Mouse (Mus musculus) layer of hippocampus, adult 9-10 months (tissue): Measurements from ENCODE around the gene Lefty1.
"Not testable (repeated sequence)": the region's sequence is repeated elsewhere in the genome, so short reads cannot be mapped to it uniquely, and the experiment has no call there.

ENCODE experiments used
- DNase-seq: peaks from one replicate; pipeline ENCODE4 v3.0.0; 2022; ENCODE audit warnings: low spot score

Gene Lefty1

DNA sequence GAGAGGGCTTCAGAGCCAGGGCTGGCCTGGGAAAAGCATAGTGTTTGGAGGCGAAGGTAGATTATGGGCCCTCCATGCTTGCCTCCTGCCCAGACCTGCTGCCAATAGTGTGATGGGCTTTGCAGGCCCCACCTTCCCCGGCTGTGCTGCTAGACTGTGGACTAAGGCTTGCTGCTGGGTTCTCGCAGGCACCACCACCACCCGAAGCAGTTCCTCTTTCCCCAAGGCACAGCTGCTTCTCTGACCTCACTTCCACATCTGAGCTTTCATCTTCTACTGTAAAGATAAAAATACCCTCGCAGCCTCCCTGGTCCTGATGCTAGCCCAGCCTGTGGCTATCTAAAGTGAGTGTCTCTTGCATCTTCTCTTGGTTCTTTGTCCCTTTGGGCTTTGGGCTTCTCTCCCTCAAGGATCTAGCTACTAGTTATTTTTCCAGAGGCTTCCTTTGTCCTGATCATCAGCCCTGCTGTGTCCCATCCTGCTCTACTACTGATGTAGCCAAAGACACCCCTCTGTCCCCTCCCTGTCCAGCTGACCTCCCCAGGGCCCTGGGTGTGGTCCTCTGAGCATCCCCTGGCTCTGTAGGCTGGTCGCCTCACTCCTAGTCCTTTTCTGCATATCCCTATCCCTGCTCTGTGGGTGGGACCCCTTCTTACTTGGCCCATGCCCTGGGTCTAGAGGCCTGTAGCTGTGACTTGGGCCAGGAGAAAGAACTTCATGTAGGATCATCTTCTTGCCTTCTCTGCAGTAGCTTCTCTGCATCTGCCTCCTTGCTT is 12.4 kb upstream of the Lefty1 start:
- no peak for DNase-seq

DNA sequence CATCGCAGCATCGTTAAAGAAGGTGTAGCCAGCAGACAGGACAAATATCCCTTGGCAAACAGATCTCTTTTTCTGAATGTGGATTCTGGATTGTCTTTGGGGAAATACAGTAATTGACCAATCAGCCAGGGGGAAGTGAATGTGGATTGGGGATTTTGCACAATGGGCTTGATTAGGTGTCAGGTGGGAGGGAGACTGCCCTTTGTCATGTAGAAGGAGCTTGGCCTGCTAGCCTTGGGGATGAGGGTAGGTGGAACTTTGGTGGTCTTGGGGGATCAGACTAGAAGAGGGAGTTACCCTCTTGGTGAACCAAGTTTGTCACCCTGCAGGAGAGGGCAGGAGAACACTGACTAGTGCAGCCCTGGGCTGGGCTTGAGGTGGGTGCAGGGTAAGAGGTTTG is 10.1 kb upstream of the Lefty1 start:
- no peak for DNase-seq

DNA sequence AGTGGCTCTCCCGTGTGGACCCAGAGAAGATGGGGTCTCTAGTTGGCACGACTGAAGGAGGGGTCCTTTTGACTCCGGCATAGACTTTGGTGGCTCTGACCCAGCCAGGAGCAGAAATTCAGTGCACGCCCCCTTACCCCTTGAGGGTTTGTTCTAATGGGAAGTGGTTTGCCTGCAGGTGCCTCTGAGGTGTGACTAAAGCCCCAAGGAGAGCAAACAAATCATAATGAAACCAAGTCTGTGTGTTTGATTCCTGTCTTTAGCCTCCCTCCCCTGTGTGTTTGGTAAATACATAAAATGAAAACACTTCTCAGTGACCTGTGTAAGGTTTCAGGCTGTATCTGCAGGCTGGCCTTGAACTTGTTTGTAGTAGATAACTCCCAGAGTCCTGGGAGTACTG is 8.5 kb upstream of the Lefty1 start:
- DNase-seq: no peak

DNA sequence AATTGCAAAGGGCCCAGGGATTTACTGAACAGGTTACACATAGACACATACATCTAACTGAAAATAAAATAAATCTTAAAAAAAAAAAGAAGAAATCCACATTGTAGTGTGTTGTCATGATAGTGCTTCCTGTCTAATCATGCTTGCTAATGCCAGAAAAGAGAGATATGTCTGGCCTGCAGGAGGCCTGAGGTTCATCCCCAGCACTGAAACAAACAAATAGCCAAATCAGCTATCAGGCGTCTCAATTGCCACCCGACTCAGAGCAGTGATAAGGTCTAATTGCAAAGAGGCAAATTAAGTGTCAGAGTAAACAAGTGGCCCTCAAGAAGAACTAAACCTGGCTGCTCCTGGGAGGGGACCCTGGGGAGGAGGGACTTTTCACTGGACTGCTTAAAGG is 5.2 kb upstream of the Lefty1 start:
- DNase-seq: no peak

DNA sequence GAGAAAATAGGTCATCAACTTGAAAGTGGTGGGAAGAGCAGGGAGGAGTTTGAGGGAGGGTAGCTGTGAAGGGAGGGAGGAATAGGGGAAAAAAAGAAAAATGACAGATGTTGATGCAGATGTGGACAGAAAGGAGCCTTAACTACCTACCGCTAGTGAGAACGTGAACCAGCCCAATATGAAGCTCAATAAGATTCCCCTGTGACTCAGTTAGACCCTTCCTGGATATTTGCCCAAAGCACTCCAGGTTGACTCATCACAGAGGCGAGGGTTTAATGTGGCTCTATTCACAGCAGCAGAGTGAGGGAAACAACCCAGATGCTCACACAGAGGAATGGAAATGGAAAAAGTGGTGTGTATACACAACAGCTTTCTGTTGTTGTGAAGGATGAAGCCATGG is 3.7 kb upstream of the Lefty1 start:
- no peak for DNase-seq

DNA sequence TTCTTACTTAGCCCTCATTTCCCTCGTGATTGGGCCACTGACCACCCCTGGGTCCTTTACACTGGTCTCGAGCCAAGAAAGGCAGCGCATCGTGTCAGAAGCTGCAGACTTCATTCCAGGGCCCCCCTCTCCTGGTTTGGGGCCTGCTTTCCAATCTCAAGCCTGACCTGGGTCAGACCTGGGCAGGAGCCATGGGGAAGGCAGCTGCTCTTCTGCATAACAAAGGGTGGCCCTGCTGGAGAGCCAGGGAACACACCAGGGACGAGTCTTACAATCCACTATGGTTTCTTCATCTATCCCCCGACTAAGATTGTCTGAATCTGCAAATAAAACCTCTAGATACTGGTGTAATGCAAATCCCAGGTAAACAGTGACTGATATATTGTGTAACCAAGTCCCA is 1.2 kb upstream of the Lefty1 start:
- DNase-seq: no peak

DNA sequence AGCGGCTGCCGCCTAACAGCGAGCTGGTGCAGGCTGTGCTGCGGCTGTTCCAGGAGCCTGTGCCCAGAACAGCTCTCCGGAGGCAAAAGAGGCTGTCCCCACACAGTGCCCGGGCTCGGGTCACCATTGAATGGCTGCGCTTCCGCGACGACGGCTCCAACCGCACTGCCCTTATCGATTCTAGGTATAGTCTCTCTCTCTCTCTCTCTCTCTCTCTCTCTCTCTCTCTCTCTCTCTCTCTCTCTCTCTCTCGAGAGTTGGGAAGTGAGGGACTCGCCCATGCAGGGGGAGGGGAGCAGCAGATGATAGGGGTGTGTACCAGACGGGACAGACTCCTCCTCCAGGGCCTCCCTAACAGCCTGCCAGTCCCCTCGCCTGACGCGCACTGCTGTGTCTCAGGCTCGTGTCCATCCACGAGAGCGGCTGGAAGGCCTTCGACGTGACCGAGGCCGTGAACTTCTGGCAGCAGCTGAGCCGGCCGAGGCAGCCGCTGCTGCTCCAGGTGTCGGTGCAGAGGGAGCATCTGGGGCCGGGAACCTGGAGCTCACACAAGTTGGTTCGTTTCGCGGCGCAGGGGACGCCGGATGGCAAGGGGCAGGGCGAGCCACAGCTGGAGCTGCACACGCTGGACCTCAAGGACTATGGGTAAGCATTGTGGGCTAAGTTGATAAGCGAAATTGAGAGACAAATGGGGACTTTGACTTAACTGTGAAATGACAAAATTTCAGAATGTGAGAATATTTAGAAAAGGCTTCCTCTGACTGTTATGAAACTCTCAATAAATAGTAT is 2.0 kb downstream of the Lefty1 start:
- DNase-seq: not testable (repeated sequence)

DNA sequence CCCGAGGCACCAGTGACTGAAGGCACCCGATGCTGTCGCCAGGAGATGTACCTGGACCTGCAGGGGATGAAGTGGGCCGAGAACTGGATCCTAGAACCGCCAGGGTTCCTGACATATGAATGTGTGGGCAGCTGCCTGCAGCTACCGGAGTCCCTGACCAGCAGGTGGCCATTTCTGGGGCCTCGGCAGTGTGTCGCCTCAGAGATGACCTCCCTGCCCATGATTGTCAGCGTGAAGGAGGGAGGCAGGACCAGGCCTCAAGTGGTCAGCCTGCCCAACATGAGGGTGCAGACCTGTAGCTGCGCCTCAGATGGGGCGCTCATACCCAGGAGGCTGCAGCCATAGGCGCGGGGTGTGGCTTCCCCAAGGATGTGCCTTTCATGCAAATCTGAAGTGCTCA is 2.8 kb downstream of the Lefty1 start:
- DNase-seq: not testable (repeated sequence)

DNA sequence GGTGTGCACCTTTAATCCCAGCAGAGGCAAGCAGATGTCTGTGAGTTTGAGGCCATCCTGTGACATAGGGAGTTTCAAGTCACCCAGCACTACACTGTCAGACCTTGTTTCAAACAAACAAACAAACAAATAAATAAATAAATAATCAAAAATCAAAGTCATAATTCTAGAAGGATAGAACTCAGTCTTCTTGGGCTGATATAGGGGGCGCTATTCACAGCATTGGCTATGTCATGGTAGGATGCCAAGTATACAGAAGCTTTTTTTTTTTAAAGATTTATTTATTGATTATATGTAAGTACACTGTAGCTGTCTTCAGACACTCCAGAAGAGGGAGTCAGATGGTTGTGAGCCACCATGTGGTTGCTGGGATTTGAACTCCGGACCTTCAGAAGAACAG is 4.0 kb downstream of the Lefty1 start:
- DNase-seq: not testable (repeated sequence)

DNA sequence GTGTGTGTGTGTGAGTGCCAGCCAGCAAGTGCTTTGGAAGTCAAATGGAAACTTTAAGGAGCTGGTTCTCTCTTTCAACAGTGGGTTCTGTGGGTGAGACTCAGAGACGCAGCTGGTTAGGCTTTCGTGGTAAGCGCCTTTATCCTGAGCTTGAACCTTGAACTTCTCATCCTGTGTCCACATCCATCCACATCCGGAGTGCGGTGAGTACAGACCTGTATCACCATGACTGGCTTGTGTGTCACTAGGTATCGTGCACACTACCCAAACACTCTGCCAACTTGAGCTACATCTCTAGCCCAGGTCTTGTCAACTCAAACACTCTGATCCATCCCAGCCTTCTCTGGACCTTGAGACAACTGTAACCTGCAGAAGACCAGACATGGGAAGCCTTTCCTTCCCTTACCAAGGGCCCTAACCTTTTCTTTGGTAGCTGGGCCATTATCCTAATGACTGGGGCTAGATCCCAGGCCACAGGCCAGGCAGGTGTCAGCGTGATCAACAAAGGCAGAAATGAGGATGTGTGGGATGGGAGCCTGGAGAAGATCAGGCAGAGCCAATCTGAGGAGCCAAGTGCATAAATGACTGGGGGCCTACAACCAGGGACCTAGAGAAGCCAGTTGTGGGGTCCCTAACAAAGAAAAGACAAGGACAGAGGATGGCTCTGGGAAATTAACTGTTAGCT is 6.1 kb downstream of the Lefty1 start:
- DNase-seq: no peak

DNA sequence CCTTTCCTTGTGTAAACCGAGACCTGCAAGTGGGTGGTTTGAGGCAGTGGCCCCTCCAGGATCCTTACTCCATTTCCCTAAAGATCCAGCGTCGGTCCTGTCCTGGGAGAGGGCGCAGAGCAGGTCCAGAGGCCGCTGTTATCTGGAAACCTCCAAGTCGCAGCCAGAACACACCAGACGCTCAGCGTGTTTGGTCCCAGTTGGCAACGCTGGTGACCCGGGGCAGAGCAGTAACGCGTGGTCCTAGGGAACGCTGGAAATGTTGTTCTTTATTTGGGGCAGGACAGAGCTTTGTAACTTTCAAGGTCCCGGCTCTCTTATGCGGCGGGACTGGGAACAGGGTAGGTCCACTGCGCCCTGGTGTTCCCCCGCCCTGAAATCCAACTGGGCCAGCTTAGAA is 6.9 kb downstream of the Lefty1 start:
- no peak for DNase-seq

DNA sequence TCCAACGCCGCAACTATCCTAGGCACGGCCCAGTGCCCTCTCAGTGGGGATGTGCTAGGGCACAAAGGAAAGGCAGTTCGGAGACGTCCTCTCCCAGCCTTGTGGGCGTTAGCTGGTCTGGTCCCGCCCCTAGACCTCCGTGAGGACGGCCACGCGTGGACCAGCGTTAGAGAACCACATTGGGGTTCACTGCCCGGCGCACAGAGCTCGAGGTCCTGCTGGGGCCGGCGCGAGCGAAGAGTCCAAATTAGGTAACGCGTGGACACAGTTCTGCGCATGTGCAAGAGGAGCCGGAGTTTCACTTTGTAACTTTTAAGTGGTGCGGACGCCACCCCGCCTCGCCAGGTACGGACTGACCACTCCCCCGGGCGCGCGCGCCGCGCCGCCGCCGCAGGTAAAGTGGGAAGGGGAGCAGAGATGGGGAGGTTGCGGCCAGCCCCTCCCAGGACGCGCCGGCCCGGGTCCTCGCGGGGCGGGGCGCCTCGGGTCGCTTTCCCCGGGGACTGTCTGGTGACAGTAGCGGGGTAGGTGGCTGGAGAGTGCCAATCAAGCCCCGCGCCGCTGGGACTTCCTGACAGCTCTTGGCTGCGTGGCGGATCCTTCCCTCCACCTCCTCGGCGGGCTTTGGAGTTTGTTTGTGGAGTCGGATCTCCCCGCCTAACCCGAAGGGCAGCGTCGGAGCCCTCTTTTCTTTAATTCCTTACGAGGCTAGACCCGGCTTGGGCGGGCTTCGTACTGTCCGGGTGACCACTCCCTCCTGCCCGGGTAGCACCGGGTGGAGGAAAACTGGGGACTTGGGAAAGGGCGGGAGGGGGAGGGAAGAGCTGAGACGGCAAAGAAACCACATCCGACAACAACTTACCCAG is 7.6 kb downstream of the Lefty1 start, which contains the start of gene Tmem63a:
Tmem63a (plus strand) TSS at position 179 of the 866 bp plus-strand sequence.
- DNase-seq: no peak

DNA sequence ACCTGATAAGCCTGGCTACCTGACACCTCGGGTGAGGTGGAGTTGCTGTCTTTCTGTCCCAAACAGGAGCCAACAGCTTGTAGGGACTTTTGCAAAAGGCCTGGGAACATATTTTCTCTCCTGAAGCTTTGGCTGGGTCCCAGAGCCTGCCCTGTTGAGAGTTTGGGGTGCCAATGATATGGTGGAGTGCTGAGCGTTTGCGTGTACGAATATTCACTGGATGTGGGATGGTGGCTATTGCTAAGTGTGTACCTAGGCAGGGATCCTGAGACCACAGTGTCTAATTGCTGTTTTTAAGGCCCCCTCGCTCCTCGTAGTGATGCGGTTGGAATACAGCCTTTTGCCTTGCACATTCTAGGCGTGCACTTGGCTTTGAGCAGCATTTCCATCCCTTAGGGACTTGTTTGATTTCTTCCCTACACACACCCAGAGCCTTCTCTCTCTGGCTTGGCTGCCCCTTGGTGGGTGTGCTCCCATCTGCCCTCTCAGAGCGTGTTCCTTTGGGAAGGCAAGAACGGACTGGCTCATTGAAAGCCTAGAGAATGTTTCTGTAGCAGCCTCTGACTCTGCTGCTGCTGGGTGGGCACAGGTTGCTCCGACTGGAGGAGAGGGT is 8.3 kb downstream of the Lefty1 start:
- DNase-seq: no peak

DNA sequence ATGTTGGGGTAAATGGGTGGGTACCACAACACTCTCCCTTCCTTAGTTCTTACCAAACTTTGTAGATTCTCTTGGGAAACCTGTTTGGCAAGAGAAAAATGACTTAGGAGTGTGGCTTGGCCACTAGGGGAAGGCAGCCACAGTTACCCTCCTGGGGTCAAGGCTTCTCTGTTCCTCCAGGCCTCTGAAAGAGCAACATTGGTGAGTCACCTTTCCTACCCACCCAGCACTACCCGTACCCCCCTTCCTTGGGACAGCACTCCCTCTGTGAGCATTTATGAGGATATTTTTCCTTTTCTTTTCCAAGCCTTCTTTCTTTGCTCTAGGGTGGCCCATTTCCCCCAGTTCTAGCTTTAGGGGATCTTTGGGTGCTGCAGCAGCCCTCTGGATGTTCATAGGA is 9.1 kb downstream of the Lefty1 start:
- no peak for DNase-seq

DNA sequence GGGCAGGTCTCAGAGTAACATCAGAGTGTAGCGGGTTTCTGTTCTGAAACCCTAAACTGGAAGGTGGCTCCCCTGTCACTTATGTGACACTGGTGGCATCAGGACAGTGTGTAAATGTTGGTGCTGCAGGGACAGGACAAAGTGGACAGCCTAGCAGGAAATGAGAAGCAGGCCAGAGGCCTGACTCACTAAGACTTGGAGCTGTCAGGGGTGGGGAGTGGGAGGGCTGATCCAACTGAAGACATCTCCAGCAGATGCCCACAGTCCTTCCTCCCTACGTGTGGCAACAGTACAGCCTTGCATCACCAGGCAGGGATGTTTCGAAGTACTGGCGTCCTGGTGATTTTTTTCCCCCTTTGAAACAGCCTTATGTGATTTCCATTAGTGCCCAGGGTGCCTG is 9.7 kb downstream of the Lefty1 start:
- no peak for DNase-seq

DNA sequence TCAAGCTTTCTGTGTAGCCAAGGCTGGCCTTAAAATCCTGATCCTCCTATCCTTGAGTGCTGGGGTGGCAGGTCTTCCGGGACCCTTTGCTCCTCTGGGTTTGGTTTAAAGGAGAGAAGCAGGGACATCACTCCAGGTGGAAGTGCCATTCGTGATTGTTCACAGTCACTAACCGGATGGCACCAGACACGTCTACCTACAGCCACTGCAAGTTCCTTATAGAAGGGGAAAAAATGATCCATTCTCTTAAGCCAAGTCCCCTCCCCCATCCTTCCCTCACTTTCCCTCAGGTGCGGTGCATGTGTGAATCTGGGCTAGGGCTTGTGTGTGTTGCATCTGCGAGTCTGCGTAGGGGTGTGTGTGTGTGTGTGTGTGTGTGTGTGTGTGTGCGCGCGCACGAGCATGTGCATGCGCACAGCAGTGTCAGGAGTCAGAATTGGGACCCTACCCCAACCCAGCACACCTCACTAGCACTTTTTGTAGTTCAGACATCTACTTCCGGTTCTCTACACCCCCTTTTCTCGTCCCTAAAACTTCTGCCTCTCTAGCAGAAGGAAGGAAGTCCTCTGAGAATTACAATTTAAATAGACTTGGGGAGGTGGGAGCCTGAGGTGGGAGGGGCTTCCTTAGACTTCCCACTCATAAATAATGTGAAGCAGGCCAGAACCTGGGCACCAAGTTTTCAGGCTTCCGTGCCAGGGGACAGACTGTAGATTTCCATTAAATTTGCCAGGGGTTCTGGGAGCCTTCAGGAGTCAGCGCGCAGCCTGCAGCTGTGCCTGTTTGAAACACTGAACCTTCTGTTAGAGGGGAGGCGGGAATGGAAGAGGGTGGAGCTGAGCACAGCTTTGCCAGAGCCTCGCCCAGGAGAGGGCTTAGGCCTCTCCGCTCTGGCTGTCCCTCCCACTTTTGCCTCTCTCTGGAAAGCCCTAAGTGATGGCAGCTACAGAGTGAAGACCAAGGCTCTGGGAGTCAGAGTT is 10.5 kb downstream of the Lefty1 start:
- DNase-seq: no peak

DNA sequence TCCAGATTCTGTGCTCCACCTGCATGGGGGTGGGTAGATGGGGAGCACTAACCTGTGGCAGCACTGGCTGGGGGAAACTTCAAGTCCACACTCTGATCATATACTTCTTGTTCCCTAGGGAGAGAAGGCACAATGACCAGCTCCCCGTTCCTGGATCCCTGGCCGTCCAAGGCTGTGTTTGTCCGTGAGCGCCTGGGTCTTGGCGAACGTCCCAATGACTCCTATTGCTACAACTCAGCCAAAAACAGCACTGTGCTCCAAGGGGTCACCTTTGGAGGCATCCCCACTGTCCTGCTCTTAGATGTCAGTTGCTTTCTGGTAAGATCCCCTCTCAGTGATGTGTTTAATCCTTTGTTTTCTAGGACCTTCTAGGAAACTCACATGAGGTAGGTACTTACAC is 11.6 kb downstream of the Lefty1 start:
- no peak for DNase-seq

DNA sequence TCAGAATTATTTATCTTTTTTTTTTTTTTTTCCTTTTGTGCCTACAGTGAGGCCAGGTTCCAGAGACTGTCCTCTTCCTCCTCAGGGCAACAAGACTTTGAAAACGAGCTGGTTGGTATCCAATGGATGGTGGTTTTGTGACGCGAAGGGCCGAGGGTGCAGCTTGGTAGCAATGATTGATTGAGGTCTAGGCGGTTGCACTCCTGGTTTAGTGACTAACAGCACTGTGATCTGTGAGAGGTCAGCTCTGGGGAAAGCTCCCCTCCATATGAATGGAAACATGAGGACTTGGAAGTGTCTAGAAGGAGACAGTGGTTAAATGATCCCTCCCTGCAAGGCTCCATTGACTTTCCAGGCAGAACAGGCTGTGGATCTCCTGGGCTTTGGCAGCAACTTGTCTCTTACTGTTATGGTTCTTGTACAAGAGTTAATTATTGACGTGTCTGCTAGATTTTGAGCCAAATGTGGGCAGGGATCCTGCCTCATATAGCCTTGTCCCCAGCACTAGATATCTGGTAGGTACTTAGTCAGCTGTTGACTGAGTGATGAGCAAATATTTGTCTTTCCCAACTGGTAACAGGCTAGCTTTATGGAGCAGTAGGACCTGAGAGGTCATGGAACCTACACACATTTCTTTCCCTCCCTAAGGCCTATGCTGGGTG is 17.4 kb downstream of the Lefty1 start:
- no peak for DNase-seq

DNA sequence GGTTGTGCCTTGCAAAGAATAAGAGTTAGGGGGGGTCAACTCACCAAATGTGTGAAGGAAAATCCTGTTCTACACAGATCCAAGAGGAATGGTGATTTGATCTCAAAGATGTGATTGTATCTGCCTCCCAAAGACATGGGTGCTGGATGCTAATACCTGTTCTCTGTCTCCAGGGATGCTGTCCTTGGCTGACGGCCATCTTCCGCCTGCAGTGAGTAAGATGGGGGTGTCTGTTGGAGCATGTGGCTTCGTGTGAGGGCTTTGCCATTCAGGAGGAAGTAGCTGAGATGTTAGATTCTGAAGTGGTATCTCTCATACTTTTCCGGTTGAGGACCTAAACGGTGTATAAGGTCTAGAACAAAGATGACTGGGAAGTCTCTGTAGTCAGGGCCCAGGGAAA is 18.0 kb downstream of the Lefty1 start:
- no peak for DNase-seq

DNA sequence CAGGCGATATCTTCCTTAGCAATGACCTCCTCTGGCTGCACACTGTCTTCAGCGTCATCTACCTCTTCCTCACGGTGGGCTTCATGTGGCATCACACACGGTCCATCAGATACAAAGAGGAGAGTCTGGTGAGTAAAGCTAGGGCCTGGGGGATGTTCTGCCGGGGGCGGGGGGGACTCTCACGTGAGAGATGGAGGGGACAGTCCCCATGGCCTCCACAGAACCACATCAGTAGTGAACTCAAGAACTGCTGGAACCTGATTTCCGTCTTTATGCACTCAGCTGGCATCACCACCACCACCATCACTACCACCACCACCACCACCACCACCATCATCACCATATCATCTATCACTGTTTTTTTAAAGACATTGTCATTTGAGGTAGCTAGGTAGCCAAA is 21.6 kb downstream of the Lefty1 start:
- no peak for DNase-seq
